Mouse (Mus musculus) lung, postnatal 0 days (tissue): ENCODE measurements at regions not wholly inside any gene's neighbourhood (a gene's known extent, or its start where the extent isn't known, plus 50 kb on each side); places are given as distances from the start of the nearest gene placed in this dataset.

Experiments
- CTCF ChIP-seq: IDR thresholded peaks from 2 replicates; pipeline ENCODE4 v1.5.1; 2016; ENCODE audit warnings: antibody characterized with exemption, mild to moderate bottlenecking
- EP300 ChIP-seq: IDR thresholded peaks from 2 replicates; pipeline ENCODE4 v1.6.1; 2016; ENCODE audit warnings: antibody characterized with exemption, mild to moderate bottlenecking, control low read depth

- TF ChIP-seq CTCF (no peak), EP300 (no peak)
Observed at GRCm38 (mm10) chr13:90334934-90335740, 245.7 kb upstream of the Xrcc4 start.
